ENCODE assay signal across 17 mouse cellular contexts in genomic region chr15:89622959-89623625, GRCm38 (mm10). TPM values are rescaled to one million over a fixed set of nuclear protein-coding genes. Genes with fewer than 3 reads are reported as not detected.
A peak's percentile ranks its signal among the peaks of the same experiment; 100 is the strongest.
DNase-seq lines count a peak whose midpoint lies in the region; ATAC-seq and TF ChIP-seq lines count a peak whose summit lies in the region.
"Had no signal": no experiment of that assay in that cellular context is flagged by ENCODE, and none has a peak within 500 bp of the region (broad histone marks: within the 10 kb centered on the region; RNA-seq: fewer than 3 reads in every experiment).

No protein-coding gene starts in this region.

- TF ChIP-seq POLR2A in bone marrow macrophage, adult 2 months (IDR thresholded peaks at IDR 0.05; ENCODE audit: borderline replicate concordance, low read depth, low read length), result no peak

- peak overlapping the region; percentile 68 for H3K27ac ChIP-seq in left cerebral cortex, adult 2 months
- H3K27ac ChIP-seq in bone marrow macrophage, adult 2 months (ENCODE audit: insufficient read depth, low read depth, low read length), result no peak overlapping the region
- H3K27ac ChIP-seq: intestine, embryonic 15.5 days; kidney, embryonic 15.5 days; limb, embryonic 13.5 days; liver, embryonic 15.5 days had no signal

- no peak for TF ChIP-seq CTCF in left cerebral cortex, adult 2 months (IDR thresholded peaks at IDR 0.05)
- 0 out of 2 replicates have a peak, but pooled peaks have one; percentile 12 for TF ChIP-seq CTCF in bone marrow macrophage, adult 2 months (IDR thresholded peaks at IDR 0.05; ENCODE audit: low read depth, low read length)

- H3K4me1 ChIP-seq in bone marrow macrophage, adult 2 months (ENCODE audit: control insufficient read depth, insufficient read depth, low read length), result no peaks in the 10 kb centered on the region
- H3K4me1 ChIP-seq: intestine, embryonic 15.5 days; limb, embryonic 13.5 days; liver, embryonic 15.5 days had no signal

- peak; percentile 57 for ATAC-seq in frontal cortex, adult (ENCODE audit: low TSS enrichment)
- ATAC-seq in megakaryocyte-erythroid progenitor cell, adult 5-6 weeks (replicated peaks; ENCODE audit: low FRiP score, low TSS enrichment, poor library complexity, severe bottlenecking), result 0 out of 2 replicates have a peak, but pooled peaks have one; percentile 18

- H3K4me3 ChIP-seq in left cerebral cortex, adult 2 months, result no peak overlapping the region
- H3K4me3 ChIP-seq in bone marrow macrophage, adult 2 months (ENCODE audit: insufficient read depth, low read length), result no peak overlapping the region
- H3K4me3 ChIP-seq: erythroblast, embryonic 14.5 days; intestine, embryonic 15.5 days; kidney, embryonic 15.5 days; limb, embryonic 13.5 days; liver, embryonic 15.5 days had no signal

- intact Hi-C loops in left cerebral cortex, adult 2 months (cut with DNase I), result loop anchor here (2.0 to 5.0 kb wide), 4 partner anchors 219 to 602 kb away; partner anchors contain the start of genes Alg10b and Syt10
- intact Hi-C loops in left cerebral cortex, postnatal 14 days (cut with DNase I), result loop anchor here (5.0 to 10.0 kb wide), 4 partner anchors 112 to 589 kb away; no protein-coding TSS in a partner anchor

- no peak for DNase-seq in frontal cortex, postnatal 14 days (ENCODE audit: low spot score in 2 of 2)
- no peak for DNase-seq in left cerebral cortex, adult 2 months (ENCODE audit: extremely low spot score in 1 of 2, low spot score in 2 of 2)
- no peak for DNase-seq in left cerebral cortex, postnatal 14 days (ENCODE audit: low spot score in 2 of 2)
- no peak for DNase-seq in thymus, postnatal 0 days (ENCODE audit: low spot score)
- no peak for DNase-seq in right cerebral cortex, adult 18-20 months
- DNase-seq: adrenal gland, adult 8-10 months had no signal

RNA-seq across cellular contexts. Expression of gene Rabl2, which starts 31.4 kb away (rescaled TPM):
- 10 to 100 TPM; 35.7 to 44.6 TPM for total RNA-seq in left cerebral cortex, adult 2 months (2021)
- total RNA-seq in left cerebral cortex, postnatal 14 days (2021), result 10 to 100 TPM; 33.4 to 38.3 TPM
- polyA plus RNA-seq in bone marrow macrophage, adult 2 months (2012; ENCODE audit: insufficient read depth, insufficient read length, missing spikeins), result 12.0 and 12.3 TPM in 2 replicates
- 11.1 and 16.6 TPM in 2 replicates for total RNA-seq in megakaryocyte-erythroid progenitor cell, adult 5-6 weeks (2014; fragmentation: Nextera tagmentation)
- total RNA-seq in megakaryocyte-erythroid progenitor cell, adult 5-6 weeks (2017), result 8.4 and 11.7 TPM in 2 replicates
- 13.0 and 15.7 TPM in 2 replicates for polyA plus RNA-seq in thymus, postnatal 0 days (2015; fragmentation: Nextera tagmentation; extraction: Ambion mirVana)

RNA-seq across cellular contexts. Expression of gene Acr, which starts 55.0 kb away (rescaled TPM):
- 1 to 10 TPM in 1 of 2 experiments, under 1 TPM in 1; 0.58 to 1.7 TPM for total RNA-seq in left cerebral cortex, adult 2 months (2021)
- 1 to 10 TPM; 1.2 to 1.3 TPM for total RNA-seq in left cerebral cortex, postnatal 14 days (2021)
- polyA plus RNA-seq in bone marrow macrophage, adult 2 months (2012; ENCODE audit: insufficient read depth, insufficient read length, missing spikeins), result not detected in 2 replicates
- total RNA-seq in megakaryocyte-erythroid progenitor cell, adult 5-6 weeks (2014; fragmentation: Nextera tagmentation), result 1.3 and 4.0 TPM in 2 replicates
- not detected in 2 replicates for total RNA-seq in megakaryocyte-erythroid progenitor cell, adult 5-6 weeks (2017)
- polyA plus RNA-seq in thymus, postnatal 0 days (2015; fragmentation: Nextera tagmentation; extraction: Ambion mirVana), result not detected in 2 replicates
- total RNA-seq: CH12.LX; neutrophil, adult 5-6 weeks had no signal
- polyA plus RNA-seq: embryonic facial prominence, embryonic 11.5 days; erythroblast, embryonic 14.5 days; intestine, embryonic 15.5 days; limb, embryonic 13.5 days; liver, embryonic 15.5 days had no signal
